Mouse (Mus musculus) frontal cortex, postnatal 10 days (tissue): Measurements from ENCODE around the gene Cd4.

Experiments
- DNase-seq, 2 experiments: peaks; one replicate each; pipeline ENCODE4 v3.0.0; 2022; ENCODE audit warnings: low spot score in 2 of 2, mixed read lengths in 1 of 2

The Cd4 gene

DNA sequence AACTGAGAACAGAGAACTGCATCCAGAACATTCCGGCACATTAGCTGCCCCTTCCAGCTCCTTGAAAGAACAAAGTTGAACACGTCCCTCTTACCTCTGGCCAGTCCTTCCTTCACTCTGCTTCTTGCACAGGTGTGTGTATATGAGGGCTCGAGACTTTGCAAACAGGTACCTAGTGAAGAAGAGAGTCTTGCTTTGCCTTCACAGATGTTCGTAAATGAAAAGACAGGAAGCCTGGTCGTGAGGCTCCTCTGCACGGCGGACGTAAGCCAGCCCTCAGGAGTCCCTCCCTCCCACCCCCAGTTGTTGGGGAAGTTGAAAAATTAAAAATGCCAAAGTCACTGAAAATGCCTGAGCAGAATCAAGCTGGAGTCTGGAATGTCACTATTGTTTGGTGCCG lies at the start of gene Cd4:
Gene Cd4, minus strand, starts transcription at position 236 of the 400 bp plus-strand sequence.
- DNase-seq, result no peak

DNA sequence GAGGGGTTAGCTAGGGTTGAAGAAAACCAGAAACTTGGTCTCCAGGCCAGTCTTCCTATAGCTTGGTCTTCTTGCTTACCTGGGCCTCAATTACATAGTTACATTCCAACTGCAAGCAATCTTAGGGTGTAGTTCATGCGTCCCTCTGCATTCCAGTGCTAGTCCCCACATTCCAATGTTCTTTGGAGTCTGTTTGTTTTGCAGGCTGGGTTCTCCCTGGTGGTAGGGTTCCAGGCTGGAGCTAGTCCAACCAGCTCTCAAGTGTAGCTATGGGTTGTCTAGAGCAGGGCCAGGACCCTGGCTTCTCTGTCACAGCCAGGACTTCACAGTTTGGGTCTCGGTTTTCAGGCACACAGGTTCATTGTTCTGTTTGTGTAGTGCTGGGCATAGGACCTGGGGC lies 49.5 kb upstream of the Cd4 start:
- DNase-seq, result no peak

DNA sequence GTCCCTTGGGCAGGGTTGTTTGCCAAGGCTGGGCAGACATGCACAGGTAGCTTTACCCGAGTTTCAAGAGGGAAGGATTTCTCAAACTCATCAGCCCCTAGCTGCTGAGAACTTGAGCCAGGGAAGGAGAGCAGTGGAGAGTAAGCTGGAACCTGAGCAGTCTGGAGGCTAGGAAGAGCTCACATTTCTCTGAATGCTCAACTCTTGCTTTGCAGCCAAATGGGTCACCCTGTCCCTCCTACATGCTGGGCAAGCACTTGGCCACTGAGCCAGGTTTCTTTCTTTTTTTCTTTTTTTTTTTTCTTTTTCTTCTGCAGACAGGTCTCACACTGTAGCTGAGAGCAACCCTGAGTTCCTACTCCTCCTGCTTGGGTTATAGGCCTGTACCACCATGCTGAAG lies 48.7 kb upstream of the Cd4 start:
- DNase-seq, result no peak

DNA sequence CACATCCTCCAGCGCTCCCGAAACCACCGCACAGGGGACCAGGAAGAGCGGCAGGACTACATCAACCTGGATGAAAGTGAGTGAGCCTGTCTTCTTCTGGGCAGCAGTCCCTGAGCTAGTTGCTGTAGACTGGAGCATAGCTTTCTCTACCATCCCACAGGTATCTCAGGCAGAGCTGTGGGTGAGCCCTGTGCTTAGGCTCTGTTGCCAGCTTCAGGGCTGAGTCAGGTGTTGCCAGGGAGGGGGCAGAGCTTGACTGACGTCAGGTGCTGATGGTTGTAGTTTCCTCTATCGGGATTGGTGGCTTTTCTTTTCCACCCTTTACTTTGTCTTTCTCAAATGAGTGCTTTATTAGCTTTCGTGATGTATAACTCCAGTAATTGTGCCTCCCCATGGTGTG lies 46.6 kb upstream of the Cd4 start:
- DNase-seq, result no peak

DNA sequence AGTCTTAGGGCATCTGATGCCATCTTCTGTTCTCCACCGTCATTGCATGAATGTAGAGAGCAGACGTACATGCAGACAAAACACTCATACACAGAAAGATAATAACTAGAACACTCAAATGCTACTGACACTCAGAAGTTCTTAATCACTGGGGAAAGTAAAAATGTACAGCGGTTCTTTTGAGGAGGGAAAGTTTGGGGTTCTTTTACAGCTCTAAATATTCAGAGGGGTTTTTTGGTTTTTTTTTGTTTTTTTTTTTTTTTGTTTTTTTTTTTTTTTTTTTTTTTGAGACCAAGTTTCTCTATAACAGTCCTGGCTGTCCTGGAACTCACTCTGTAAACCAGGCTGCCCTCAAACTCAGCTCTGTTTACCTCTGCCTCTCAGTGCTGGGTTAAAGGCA lies 45.1 kb upstream of the Cd4 start:
- DNase-seq, result no peak

DNA sequence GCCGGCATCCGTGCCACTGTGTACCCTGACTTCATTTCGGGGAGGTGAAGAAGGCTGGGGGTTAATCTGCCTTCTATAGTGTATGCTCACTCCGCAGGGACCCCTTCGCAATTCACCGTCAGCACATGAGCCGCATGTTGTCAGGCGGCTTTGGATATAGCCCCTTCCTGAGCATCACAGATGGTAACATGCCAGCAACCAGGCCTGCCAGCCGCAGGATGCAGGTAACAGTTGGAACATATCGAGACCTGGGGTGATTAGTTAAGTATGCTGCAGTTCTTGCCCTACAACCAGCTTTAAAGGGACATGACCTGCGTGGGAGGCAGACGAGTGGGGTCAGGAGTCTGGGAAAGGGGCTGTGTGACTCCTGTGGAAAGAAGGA lies 44.3 kb upstream of the Cd4 start:
- peak in 1 of 2 experiments; percentile 42 for DNase-seq

DNA sequence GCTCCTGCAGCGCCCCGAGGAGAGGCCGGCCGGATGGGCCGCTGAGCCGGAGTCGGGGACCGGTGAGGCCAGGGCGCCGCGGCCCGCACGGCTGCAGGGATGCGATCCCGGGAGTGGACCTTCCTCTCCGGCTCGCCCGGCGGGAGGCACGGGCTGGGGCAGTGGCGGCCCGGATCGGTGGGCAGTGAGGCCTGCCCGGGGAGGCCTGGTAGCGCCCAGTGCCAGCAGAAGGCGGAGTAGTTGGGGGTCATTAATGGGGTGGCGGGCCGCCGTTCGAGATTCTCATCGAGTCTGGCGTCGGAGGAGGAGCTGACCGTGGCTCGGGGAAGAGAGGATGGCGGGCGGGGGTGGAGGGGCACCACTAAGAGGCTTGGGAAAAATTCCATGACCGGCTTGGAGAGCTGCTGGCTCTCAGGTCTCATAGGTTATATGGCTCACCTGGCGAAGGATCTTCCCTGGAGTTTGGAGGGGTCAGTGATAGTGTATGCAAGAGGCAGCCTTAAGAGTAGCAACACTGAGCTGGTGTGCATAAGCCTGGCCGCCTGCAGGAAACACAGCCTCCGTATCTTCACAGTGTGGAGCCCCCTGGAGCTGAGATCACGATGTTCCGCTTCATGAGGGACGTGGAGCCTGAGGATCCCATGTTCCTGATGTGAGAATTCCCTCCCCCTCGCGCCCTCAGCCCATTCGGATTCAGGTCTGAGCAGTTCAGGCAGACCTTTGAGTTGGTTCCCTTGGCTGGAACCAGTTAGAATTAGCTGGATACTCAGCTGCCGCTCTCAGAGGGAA lies 43.7 kb upstream of the Cd4 start:
- DNase-seq, result peak; percentile 62 to 63

DNA sequence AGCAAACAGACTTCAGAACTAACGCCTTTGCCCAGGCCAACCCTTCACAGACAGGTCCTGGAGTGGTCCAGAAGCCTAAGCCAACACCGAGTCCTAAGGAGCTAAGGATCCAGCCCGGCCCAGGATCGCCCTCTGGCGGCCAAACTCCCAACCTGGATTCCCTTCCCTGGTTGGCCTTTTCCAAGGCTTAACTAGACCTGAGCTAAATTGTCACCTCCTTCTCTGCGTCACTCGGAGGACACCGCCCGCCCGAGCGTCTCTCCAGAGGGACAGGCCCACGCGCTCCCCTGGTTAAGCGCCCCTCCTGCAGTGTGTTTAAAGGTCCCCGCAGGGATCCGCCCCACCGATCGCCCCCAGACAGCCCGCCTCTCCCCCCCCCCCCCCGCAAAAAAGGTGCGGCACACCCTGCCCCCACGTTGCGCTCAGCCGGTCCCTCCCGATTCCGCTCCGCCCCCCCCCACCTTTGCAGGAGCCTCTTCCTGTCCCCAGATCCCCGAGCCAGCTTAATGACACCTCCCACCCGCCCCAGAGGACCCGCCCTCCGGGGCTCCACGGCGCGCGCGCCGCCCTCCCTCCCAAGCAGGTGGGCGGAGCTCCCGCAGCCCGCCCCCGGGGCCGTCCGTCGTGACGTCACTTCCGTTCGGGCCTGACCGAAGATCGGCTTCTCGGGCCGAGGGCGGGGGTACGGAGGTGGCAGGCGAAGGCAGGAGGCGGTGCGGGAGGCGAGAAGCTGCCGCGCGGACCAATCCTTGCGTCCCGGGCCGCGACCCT lies 42.9 kb upstream of the Cd4 start, which contains the start of gene Mlf2:
Gene Mlf2, plus strand, starts transcription at position 633 of the 771 bp plus-strand sequence.
- peak; percentile 96 to 98 for DNase-seq

DNA sequence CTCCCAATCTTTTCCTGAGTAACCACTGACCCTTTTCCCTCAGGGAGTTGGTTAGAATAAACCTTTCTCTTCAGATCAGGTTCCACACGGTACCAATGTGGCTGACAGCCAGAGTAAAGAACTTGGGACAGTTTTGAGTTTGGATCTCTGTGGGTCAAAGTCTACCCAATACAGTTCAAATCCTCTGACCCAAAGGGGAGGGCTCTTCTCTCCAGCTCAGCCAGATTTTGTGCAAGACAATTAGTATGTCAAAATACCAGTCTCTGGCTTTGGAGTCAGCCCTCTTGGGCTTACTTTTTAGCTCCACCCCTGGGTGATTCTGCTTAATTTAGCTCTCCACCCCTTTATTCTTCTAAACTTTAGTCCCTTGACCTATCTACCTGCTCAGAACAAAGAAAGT lies 42.2 kb upstream of the Cd4 start:
- DNase-seq, result no peak

DNA sequence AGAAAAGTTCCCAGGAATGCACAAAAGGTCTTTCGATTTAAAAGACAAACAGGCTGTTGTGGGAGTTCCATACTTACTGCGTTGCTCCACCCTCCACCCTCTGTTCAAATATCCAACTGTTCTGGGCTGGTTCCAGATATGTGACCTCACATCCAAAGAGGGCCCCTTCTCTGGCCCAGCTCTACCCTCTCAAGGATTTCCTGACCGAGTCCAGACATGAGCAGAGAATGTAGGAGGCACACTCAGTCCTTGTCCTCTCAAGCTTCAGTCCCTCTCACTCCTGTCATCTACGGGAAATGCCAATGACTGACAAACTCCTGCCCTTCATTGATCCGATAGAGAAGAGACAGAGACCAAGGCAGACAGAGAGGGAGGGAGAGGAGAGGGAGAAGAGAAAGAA lies 37.9 kb upstream of the Cd4 start:
- no peak for DNase-seq

DNA sequence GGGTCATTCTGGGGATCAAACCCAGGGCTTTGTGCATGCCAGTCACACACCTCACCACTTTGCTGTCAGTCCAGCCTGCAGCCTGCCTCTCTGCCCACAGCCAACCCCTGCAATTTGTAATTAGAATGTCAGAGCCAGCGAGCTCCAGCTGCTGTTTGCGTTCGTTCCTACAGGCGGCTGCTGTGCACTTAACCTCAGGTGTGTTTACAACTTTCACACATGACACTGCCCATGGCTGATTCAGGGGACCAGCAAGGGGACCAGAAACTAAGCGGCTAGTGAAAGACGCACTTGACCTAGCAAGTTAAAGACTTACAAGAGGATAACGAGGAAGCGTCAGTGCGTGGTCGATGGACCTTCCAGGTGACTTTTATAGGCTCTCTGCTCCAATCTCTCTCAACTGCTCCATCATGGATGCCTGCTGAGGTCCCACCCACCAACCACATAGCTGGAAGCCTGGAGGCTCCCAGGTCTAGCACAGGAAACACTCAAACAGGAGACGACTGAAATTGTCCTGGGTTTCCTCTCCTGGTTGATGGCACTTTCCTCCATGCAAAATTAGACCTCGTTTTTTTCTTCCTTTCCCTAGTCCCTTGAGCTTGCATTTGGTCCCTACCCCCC lies 37.3 kb upstream of the Cd4 start:
- no peak for DNase-seq

DNA sequence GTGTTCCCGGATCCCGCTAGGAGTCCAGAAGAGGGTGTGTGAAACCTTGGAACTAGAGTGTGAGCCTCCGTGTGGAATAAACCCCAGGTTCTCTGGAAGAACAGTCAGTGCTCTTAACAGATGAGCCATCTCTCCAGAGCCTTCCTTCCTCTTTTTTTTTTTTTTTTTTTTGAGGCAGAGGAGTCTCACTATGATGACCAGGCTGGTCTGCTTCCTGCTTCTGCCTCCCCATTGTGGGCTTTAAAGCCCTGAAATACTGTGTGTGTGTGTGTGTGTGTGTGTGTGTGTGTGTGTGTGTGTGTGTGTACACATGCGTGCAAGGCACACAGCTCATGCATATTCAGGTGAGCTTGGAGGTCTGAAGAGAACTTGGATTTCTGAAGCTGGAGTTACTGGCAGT lies 33.5 kb upstream of the Cd4 start:
- DNase-seq, result no peak

DNA sequence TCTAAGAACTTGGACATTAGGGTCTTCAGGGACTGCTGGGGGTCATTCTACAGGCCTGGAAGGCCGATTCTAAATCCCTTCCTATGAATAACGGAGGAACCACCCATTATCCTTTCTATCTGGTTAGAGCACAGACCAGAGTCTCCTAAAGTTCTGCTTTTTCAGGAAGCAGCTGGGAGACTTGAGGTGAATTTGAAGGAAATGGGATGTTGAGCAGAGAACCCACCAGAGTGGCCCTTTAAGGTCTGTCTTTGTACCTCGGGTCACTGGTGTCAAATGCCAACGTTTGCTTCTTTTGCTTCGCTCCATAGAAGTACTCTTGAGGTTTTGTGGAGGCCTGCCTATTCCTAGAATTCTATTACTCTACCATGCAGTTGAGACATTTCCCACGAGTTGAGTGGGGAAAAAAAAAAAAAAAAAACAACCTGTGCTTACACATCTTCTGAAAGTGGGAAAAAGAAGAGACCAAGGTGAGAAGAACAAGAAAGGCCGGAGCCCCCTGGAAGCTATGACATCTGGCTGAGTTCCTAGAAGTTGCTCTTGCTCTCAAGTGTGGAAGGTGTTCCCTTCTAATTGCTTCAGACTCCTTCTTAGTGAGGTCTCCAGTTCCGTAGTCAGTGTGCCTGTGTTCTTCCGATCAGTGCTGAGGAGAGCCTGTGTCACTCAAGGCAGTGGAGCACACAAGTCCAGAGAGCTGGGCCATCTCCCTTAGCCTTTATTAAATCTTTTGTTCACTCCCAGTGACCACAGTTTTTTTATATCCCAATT lies 32.5 kb upstream of the Cd4 start:
- no peak for DNase-seq

DNA sequence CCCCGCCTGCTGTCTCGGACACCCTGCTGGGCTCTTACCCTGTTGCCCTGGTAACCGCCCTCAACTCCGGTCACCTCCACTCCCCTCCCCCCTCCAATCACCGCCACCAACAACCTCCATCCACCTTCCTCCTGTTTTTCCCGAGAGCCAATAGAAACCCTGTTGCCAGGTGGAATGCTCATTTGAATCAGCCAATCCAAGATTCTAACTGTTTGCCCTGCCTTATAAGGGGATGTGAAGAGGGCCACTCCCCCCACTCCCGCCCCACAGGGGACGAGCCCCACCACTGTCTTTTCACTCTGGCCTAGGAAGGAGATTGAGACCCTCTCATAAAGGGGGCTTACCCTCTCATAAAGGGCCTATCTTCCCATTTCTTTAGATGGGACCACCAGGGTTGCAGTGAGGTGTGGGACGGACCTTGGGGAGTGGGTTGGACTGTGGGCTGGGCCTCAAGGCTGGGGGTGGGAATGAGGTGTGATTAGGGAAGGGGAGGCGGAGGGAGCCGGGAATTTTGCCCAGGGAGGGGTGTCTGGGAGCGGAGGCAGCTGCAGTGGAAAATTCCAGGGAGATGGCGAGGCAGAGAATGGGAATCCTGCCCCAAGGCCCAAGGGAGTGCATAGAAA lies 31.8 kb upstream of the Cd4 start, which contains the start of gene Ptms:
Gene Ptms, minus strand, starts transcription at position 409 of the 623 bp plus-strand sequence.
- DNase-seq, result peak; percentile 90 to 94

DNA sequence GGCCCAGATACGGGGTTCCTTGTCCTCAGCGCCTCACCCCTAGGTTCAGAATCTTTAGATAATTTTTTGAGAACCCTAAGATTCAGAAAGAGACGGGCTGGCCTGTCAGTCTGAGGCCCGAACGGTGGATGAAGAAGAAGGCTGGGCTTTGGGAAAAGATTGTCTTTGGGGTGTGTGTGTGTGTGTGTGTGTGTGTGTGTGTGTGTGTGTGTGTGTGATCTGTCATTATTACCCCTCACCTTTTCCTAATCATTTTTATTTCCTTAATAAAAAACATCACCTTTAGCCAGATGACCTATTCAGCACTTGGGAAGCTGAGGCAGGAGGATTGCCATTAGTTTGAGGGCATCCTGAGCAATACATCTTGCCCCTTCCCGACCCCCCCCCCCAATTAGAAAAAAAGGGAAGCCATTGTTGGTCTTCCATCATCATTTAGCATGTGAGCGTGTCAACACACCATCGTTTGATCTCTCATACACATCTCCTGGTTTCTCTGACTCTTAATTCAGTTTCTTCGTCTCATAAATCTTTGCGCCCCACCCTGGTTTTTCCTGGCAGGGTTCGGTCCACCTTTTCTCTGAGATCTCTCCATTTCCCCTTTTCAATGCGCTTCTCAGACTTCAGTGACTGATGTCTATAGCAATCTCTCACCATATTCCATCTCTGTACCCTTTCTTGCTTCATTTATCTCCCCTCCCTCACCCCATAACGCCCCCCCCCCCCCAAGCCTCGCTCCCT lies 31.0 kb upstream of the Cd4 start:
- DNase-seq, result no peak

DNA sequence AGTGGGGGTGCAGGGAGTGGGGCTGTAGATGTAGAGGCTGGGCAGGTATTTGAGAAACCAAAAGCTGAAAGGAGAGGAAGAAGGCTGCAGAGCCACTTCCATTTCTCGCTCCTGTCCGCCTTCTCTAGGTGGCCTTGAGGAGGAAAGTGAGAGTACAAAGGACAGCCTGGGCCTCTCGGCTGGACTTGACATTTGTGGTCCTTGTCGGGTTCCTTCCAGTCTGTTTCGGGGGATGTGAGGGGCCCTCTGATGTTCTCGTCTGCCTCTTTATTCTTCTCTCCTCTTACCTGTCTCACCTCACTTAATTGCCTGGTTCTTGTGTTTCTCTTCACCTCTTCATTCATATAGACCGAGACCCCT lies 30.3 kb upstream of the Cd4 start:
- DNase-seq, result no peak

DNA sequence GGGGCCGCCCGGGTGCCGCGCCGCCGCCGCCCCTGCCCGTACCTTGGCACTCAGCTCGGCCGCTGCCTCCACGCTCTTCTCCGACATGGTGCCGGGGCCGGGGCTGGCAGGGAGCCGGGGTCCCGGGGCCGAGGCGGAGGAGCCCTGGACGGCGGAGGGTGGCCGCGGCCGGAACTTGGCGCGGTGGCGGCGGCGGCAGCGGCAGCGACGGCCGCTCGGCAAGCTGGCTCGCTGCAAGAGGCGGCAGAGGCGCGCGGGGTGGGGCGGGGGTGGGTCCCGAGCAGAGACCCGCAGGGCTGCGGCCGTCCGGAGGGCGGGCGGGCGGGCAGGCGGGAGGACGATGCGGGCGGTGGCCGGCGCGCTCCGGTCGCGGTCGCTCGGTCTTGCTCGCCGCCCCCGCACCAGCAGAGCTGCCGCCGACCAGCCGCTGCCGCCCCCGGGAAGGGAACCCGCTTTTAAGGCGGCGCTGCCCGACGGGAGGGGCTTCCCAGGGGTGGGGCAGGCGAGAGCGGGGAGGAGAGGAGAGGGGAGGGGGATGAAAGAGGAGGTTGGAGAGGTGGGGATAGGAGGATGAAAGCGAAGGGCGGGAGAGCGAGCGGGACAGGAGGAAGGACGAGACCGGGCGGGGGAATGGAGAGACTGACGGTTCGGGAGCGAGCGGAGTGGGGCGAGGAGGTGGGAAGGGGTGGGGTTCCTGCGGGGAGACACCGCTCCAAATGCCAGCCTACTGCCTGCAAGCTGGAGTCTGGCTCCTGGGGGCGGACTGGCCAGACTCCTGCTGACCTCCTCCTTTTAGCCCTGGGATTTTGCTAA lies 29.7 kb upstream of the Cd4 start:
- DNase-seq, result peak; percentile 92

DNA sequence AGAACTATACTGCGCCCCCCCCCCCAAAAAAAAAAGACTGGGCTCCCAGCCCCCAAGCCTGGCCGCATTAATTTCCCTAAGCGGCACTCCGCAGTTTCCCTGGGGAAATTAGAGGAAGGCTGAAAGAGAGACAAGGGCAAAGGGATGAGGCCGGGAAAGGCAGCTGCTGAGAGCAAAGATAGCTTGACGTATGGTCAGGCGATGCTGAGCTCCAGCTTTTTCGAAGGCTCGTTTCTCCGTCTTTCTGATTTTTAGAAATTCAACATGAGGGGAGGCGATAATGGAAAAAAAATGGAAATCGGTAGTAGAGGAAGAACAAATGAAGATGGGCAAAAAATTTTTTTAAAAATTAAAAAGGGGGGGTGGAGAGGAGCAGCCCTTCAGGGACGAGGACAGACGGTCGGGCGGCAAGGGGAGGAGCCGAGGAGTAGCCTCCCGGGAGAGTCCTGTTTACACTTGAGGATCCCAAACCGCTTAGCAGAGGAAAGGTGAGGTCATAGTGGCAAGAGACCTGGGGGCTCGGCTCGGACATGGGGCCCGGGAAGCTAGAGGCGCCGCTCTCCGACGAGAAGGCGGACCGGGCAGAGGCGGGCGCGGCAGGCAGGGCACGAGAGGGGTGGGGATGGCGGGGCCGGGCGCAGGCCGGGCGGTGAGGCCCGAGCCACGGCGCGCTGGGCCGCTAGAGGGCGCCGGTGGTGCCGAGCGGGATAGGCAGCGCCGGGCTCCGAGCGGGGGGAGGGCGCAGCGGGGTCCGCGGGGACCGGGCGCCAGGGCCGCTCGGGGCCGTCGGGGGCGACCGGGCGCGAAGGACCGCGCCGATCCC lies 28.9 kb upstream of the Cd4 start:
- peak; percentile 72 to 87 for DNase-seq
